Mouse (Mus musculus): ENCODE data around the gene Trpv6. TPM values are rescaled to one million over a fixed set of nuclear protein-coding genes. Genes with fewer than 3 reads are reported as not detected.

The Trpv6 gene
- polyA plus RNA-seq, 1 experiment = 0.25 TPM

DNA sequence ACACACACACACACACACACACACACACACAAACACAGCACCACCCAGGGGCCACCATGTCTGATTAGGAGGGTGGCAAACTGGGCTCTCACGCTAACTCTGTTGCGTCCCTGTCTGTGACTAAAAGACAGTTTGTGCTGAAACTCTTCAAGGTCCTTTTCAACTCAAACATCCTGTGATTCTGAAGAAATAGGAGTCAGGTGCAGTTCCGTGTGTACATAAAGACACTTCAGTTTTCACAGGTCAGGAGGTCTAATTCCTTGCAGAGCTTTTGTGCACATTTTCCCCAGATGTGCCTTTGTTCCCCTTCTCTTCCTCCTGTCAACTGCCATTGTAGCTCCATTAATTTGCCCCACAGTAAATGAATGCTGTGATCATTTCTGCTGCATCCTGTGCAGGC, 4.2 kb upstream of the Trpv6 start:
- H3K36me3 ChIP-seq (ENCODE audit: control insufficient read depth, insufficient read depth) = no peaks in the 10 kb centered on the region
- no peak overlapping the region for H3ac ChIP-seq (ENCODE audit: control insufficient read depth, insufficient read length)
- no peak overlapping the region for H3K4me2 ChIP-seq (ENCODE audit: low read depth)
- no peak overlapping the region for H3K4me3 ChIP-seq
- H3K27me3 ChIP-seq (ENCODE audit: control insufficient read depth, insufficient read depth, insufficient read length) = no peaks in the 10 kb centered on the region
- no peaks in the 10 kb centered on the region for H3K79me2 ChIP-seq (ENCODE audit: control insufficient read depth, insufficient read depth)
- no peak for TF ChIP-seq E2F4 (IDR thresholded peaks at IDR 0.05; ENCODE audit: insufficient read depth)
- no peak for TF ChIP-seq MAX (IDR thresholded peaks at IDR 0.05; ENCODE audit: low read depth)
- TF ChIP-seq REST (IDR thresholded peaks at IDR 0.05; ENCODE audit: insufficient read depth, insufficient read length) = no peak
- TF ChIP-seq POLR2AphosphoS2 (IDR thresholded peaks at IDR 0.05; ENCODE audit: insufficient read length, low read depth) = no peak

DNA sequence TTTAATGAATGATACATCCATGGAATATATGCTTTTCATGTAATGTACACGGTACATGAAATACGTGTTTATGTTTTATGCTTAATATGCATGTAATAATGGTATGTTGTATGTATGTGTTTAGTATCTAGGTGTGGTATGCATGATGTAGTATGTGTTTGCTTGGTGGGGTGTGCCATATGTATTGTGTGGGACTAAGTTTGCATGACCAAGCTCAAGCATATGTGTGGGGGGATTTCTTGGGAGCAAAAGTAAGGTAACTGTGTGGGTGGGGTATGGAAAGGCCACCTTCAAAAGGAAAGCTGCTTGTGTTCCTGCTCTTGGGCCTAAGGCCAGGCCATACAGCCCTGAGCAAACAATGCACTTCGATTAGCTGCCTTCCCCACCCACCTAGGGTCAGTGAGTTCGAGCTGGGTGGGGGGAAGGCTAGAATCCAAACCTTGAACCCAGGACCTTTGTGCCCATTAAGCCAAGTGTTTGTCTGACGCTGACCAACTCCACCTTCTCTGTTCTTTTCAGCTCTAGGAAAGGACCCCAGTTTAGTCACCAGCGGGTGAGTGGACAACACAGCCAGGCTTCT, 1.8 kb upstream of the Trpv6 start:
- no peaks in the 10 kb centered on the region for H3K79me2 ChIP-seq (ENCODE audit: control insufficient read depth, insufficient read depth)
- no peak overlapping the region for H3K4me3 ChIP-seq
- no peak overlapping the region for H3ac ChIP-seq (ENCODE audit: control insufficient read depth, insufficient read length)
- H3K36me3 ChIP-seq (ENCODE audit: control insufficient read depth, insufficient read depth) = no peaks in the 10 kb centered on the region
- H3K27me3 ChIP-seq (ENCODE audit: control insufficient read depth, insufficient read depth, insufficient read length) = no peaks in the 10 kb centered on the region
- no peak for TF ChIP-seq E2F4 (IDR thresholded peaks at IDR 0.05; ENCODE audit: insufficient read depth)
- no peak for TF ChIP-seq MYOD1 (IDR thresholded peaks at IDR 0.05; ENCODE audit: control insufficient read depth in 1 of 3, insufficient read length in 2 of 3, low read depth in 2 of 3)
- no peak for TF ChIP-seq TCF12 (IDR thresholded peaks at IDR 0.05; ENCODE audit: insufficient read depth, poor library complexity, severe bottlenecking)
- no peak for TF ChIP-seq USF1 (IDR thresholded peaks at IDR 0.05; ENCODE audit: low read depth)
- TF ChIP-seq MAX (IDR thresholded peaks at IDR 0.05; ENCODE audit: low read depth) = no peak
- TF ChIP-seq CEBPB (IDR thresholded peaks at IDR 0.05; ENCODE audit: insufficient read depth, poor library complexity, severe bottlenecking) = no peak
- no peak for TF ChIP-seq POLR2AphosphoS2 (IDR thresholded peaks at IDR 0.05; ENCODE audit: insufficient read length, low read depth)
- TF ChIP-seq SRF (IDR thresholded peaks at IDR 0.05; ENCODE audit: control insufficient read depth, insufficient read length, low read depth) = no peak
- no peak for TF ChIP-seq MYOG (IDR thresholded peaks at IDR 0.05; ENCODE audit: control insufficient read depth in 1 of 3, insufficient read depth in 1 of 3, insufficient read length in 2 of 3, low read depth in 2 of 3)
- TF ChIP-seq REST (IDR thresholded peaks at IDR 0.05; ENCODE audit: insufficient read depth, insufficient read length) = no peak
- no peak for TF ChIP-seq POLR2A (IDR thresholded peaks at IDR 0.05; ENCODE audit: insufficient read length, low read depth)
- no peak for TF ChIP-seq TCF3 (IDR thresholded peaks at IDR 0.05; ENCODE audit: insufficient read length, low read depth)
- no peak overlapping the region for H3K4me2 ChIP-seq (ENCODE audit: low read depth)

DNA sequence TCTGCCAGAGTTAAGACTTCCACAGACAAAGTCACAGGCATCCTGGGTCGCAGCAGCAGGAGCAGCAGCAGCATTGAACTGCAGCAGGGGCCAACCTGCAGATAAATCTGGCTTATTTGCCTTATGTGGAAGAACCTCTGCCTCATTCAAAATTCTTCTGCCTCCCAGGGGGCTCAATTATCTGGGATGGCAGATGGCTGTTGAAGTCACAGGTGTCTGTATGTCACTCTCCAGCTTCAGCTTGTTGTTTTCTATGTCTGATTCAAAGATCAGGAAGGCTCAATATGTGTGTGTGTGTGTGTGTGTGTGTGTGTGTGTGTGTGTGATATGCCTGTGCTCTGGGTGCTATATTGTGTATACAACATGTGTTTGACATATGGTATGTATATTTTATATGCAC, 1.2 kb upstream of the Trpv6 start:
- Histone ChIP-seq H3K79me2 (ENCODE audit: control insufficient read depth, insufficient read depth) (no peaks in the 10 kb centered on the region), H3ac (ENCODE audit: control insufficient read depth, insufficient read length) (no peak overlapping the region), H3K4me2 (ENCODE audit: low read depth) (no peak overlapping the region), H3K27me3 (ENCODE audit: control insufficient read depth, insufficient read depth, insufficient read length) (no peaks in the 10 kb centered on the region), H3K4me3 (no peak overlapping the region), H3K36me3 (ENCODE audit: control insufficient read depth, insufficient read depth) (no peaks in the 10 kb centered on the region)
- TF ChIP-seq USF1 (IDR thresholded peaks at IDR 0.05; ENCODE audit: low read depth) = no peak
- no peak for TF ChIP-seq SRF (IDR thresholded peaks at IDR 0.05; ENCODE audit: control insufficient read depth, insufficient read length, low read depth)
- no peak for TF ChIP-seq MYOD1 (IDR thresholded peaks at IDR 0.05; ENCODE audit: control insufficient read depth in 1 of 3, insufficient read length in 2 of 3, low read depth in 2 of 3)
- no peak for TF ChIP-seq MYOG (IDR thresholded peaks at IDR 0.05; ENCODE audit: control insufficient read depth in 1 of 3, insufficient read depth in 1 of 3, insufficient read length in 2 of 3, low read depth in 2 of 3)
- TF ChIP-seq CEBPB (IDR thresholded peaks at IDR 0.05; ENCODE audit: insufficient read depth, poor library complexity, severe bottlenecking) = no peak
- TF ChIP-seq POLR2A (IDR thresholded peaks at IDR 0.05; ENCODE audit: insufficient read length, low read depth) = no peak
- TF ChIP-seq POLR2AphosphoS2 (IDR thresholded peaks at IDR 0.05; ENCODE audit: insufficient read length, low read depth) = no peak
- TF ChIP-seq MAX (IDR thresholded peaks at IDR 0.05; ENCODE audit: low read depth) = no peak
- TF ChIP-seq REST (IDR thresholded peaks at IDR 0.05; ENCODE audit: insufficient read depth, insufficient read length) = no peak
- TF ChIP-seq E2F4 (IDR thresholded peaks at IDR 0.05; ENCODE audit: insufficient read depth) = no peak
- no peak for TF ChIP-seq TCF3 (IDR thresholded peaks at IDR 0.05; ENCODE audit: insufficient read length, low read depth)

DNA sequence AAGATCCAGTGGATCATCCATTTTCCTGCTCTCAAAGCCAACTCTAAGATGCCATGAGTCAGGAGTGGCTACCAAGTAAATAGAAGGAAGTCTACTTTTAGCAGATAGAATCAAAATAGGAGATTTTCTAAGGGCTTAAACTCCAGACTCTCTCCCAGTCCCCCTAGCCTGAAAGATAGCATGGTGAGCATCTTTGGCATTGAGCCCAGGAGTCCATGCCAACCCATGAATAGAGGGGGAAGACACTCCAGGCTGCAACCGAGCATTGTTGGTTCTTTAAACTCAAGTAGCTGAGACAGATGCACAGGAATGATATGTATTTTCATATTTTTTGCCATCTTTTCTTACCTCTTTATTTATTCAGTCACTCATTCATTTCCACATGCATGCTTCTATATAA, 994 bp downstream of the Trpv6 start:
- Histone ChIP-seq H3K36me3 (ENCODE audit: control insufficient read depth, insufficient read depth) (no peaks in the 10 kb centered on the region), H3K27me3 (ENCODE audit: control insufficient read depth, insufficient read depth, insufficient read length) (no peaks in the 10 kb centered on the region), H3K4me2 (ENCODE audit: low read depth) (no peak overlapping the region), H3K4me3 (no peak overlapping the region), H3ac (ENCODE audit: control insufficient read depth, insufficient read length) (no peak overlapping the region), H3K79me2 (ENCODE audit: control insufficient read depth, insufficient read depth) (no peaks in the 10 kb centered on the region)
- TF ChIP-seq USF1 (IDR thresholded peaks at IDR 0.05; ENCODE audit: low read depth) (no peak), CEBPB (IDR thresholded peaks at IDR 0.05; ENCODE audit: insufficient read depth, poor library complexity, severe bottlenecking) (no peak), TCF12 (IDR thresholded peaks at IDR 0.05; ENCODE audit: insufficient read depth, poor library complexity, severe bottlenecking) (no peak), E2F4 (IDR thresholded peaks at IDR 0.05; ENCODE audit: insufficient read depth) (no peak), TCF3 (IDR thresholded peaks at IDR 0.05; ENCODE audit: insufficient read length, low read depth) (no peak), POLR2A (IDR thresholded peaks at IDR 0.05; ENCODE audit: insufficient read length, low read depth) (no peak), REST (IDR thresholded peaks at IDR 0.05; ENCODE audit: insufficient read depth, insufficient read length) (no peak), MYOD1 (IDR thresholded peaks at IDR 0.05; ENCODE audit: control insufficient read depth in 1 of 3, insufficient read length in 2 of 3, low read depth in 2 of 3) (no peak), SRF (IDR thresholded peaks at IDR 0.05; ENCODE audit: control insufficient read depth, insufficient read length, low read depth) (no peak)

DNA sequence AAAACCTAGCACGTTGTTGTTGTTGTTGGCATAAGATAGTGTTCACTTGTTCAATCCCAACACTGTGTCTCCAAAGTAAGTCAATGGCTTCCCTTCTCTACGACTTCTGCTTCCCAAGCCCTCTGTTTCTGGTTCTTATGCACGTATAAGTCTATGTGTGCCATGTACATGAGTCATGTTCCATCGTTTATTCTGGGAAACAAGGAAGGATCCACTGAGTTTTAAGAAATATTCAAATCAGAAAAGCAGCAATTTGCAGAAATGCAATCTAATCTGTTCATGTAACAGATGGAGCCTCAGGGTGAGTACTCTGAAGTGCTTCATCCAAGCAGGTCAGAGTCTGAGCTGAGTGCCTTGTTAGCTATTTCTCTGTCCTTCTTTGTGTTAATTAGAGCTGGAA, 4.7 kb downstream of the Trpv6 start:
- H3K79me2 ChIP-seq (ENCODE audit: control insufficient read depth, insufficient read depth) = no peaks in the 10 kb centered on the region
- no peak overlapping the region for H3K4me2 ChIP-seq (ENCODE audit: low read depth)
- TF ChIP-seq POLR2AphosphoS2 (IDR thresholded peaks at IDR 0.05; ENCODE audit: insufficient read length, low read depth) (no peak), POLR2A (IDR thresholded peaks at IDR 0.05; ENCODE audit: insufficient read length, low read depth) (no peak), TCF3 (IDR thresholded peaks at IDR 0.05; ENCODE audit: insufficient read length, low read depth) (no peak), REST (IDR thresholded peaks at IDR 0.05; ENCODE audit: insufficient read depth, insufficient read length) (no peak), TCF12 (IDR thresholded peaks at IDR 0.05; ENCODE audit: insufficient read depth, poor library complexity, severe bottlenecking) (no peak), CEBPB (IDR thresholded peaks at IDR 0.05; ENCODE audit: insufficient read depth, poor library complexity, severe bottlenecking) (no peak), E2F4 (IDR thresholded peaks at IDR 0.05; ENCODE audit: insufficient read depth) (no peak), MAX (IDR thresholded peaks at IDR 0.05; ENCODE audit: low read depth) (no peak), USF1 (IDR thresholded peaks at IDR 0.05; ENCODE audit: low read depth) (no peak), MYOG (IDR thresholded peaks at IDR 0.05; ENCODE audit: control insufficient read depth in 1 of 3, insufficient read depth in 1 of 3, insufficient read length in 2 of 3, low read depth in 2 of 3) (no peak), SRF (IDR thresholded peaks at IDR 0.05; ENCODE audit: control insufficient read depth, insufficient read length, low read depth) (no peak), MYOD1 (IDR thresholded peaks at IDR 0.05; ENCODE audit: control insufficient read depth in 1 of 3, insufficient read length in 2 of 3, low read depth in 2 of 3) (no peak)
- no peak overlapping the region for H3K4me3 ChIP-seq
- H3K27me3 ChIP-seq (ENCODE audit: control insufficient read depth, insufficient read depth, insufficient read length) = no peaks in the 10 kb centered on the region
- no peak overlapping the region for H3ac ChIP-seq (ENCODE audit: control insufficient read depth, insufficient read length)
- no peaks in the 10 kb centered on the region for H3K36me3 ChIP-seq (ENCODE audit: control insufficient read depth, insufficient read depth)

Data from myocyte (in vitro differentiated cells).